Comparison of ENCODE assay signal across 10 mouse cellular contexts in the genomic region with DNA sequence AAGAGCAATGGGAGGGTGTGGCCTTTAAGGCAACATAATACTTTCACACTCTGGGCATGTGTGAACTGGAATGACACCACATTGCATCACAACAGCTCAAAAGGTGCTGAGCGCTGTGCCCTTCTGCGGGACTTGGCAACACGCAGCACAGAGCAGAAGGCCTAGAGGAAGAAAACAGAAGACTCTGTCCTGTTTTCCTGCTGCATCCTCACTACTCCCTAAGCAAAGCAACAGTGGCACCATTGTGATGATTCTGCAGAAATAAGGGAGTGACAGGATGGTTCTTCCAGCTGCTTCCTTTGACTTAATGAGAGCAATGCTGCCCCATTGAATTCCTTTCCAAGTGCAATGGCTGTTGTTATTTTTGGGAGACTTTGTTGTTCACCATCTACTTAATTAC.
DNase-seq lines count a peak whose midpoint lies in the region; ATAC-seq and TF ChIP-seq lines count a peak whose summit lies in the region.
"Had no signal": no experiment of that assay in that cellular context is flagged by ENCODE, and none has a peak within 500 bp of the region (broad histone marks: within the 10 kb centered on the region; RNA-seq: fewer than 3 reads in every experiment).

No protein-coding gene starts in this region.

- 81% methylated on average over 3 of the region's 3 CpGs for WGBS in forebrain, embryonic 15.5 days
- WGBS in forebrain, embryonic 12.5 days: 91% methylated on average over 3 of the region's 3 CpGs
- 75% methylated on average over 3 of the region's 3 CpGs for WGBS in liver, embryonic 16.5 days (ENCODE audit: insufficient replicate concordance)
- 77% methylated on average over 3 of the region's 3 CpGs for WGBS in liver, postnatal 0 days (ENCODE audit: insufficient replicate concordance)
- 42% methylated on average over 3 of the region's 3 CpGs for WGBS in heart, adult 2 months
- WGBS in hindbrain, embryonic 14.5 days: 70% methylated on average over 3 of the region's 3 CpGs

- no peak for TF ChIP-seq EP300 in liver, postnatal 0 days (IDR thresholded peaks at IDR 0.05; ENCODE audit: low read depth)
- TF ChIP-seq EP300 in heart, adult 2 months (IDR thresholded peaks at IDR 0.05; ENCODE audit: insufficient read depth, low read depth, low read length): no peak; the same call in 1 of the 2 replicates

- H3K4me1 ChIP-seq in forebrain, embryonic 15.5 days: 0 out of 2 replicates have a peak, but pooled peaks cover 2% of the 10 kb centered on the region
- no peaks in the 10 kb centered on the region; the same call in 1 of the 2 replicates for H3K4me1 ChIP-seq in forebrain, embryonic 12.5 days
- H3K4me1 ChIP-seq in liver, embryonic 16.5 days (ENCODE audit: control insufficient read depth, low read depth, low read length): no peaks in the 10 kb centered on the region
- H3K4me1 ChIP-seq in liver, postnatal 0 days (ENCODE audit: insufficient read depth): no peaks in the 10 kb centered on the region
- peaks cover 11% of the 10 kb centered on the region for H3K4me1 ChIP-seq in heart, adult 2 months (ENCODE audit: control insufficient read depth, insufficient read depth, low read length)
- H3K4me1 ChIP-seq in hindbrain, embryonic 14.5 days (replicated peaks; ENCODE audit: control insufficient read depth, insufficient read depth, low read length): no peaks in the 10 kb centered on the region

- H3K9me3 ChIP-seq in forebrain, embryonic 15.5 days: no peaks in the 10 kb centered on the region
- H3K9me3 ChIP-seq in forebrain, embryonic 12.5 days: no peaks in the 10 kb centered on the region
- H3K9me3 ChIP-seq in liver, embryonic 16.5 days (replicated peaks; ENCODE audit: control insufficient read depth, low read length): no peaks in the 10 kb centered on the region
- no peaks in the 10 kb centered on the region for H3K9me3 ChIP-seq in liver, postnatal 0 days (ENCODE audit: low read length)
- H3K9me3 ChIP-seq in hindbrain, embryonic 14.5 days (ENCODE audit: control insufficient read depth, low read length): no peaks in the 10 kb centered on the region

- H3K27ac ChIP-seq in forebrain, embryonic 15.5 days (replicated peaks): no peak overlapping the region
- no peak overlapping the region for H3K27ac ChIP-seq in forebrain, embryonic 12.5 days
- no peak overlapping the region for H3K27ac ChIP-seq in liver, embryonic 16.5 days (ENCODE audit: low read length)
- no peak overlapping the region for H3K27ac ChIP-seq in liver, postnatal 0 days (ENCODE audit: low read depth)
- H3K27ac ChIP-seq in heart, adult 2 months: peak overlapping the region; percentile 73
- H3K27ac ChIP-seq in hindbrain, embryonic 14.5 days: no peak overlapping the region

- no peaks in the 10 kb centered on the region for H3K36me3 ChIP-seq in forebrain, embryonic 15.5 days
- H3K36me3 ChIP-seq in forebrain, embryonic 12.5 days (replicated peaks): no peaks in the 10 kb centered on the region
- H3K36me3 ChIP-seq in liver, embryonic 16.5 days (ENCODE audit: control insufficient read depth, insufficient read depth): no peaks in the 10 kb centered on the region
- H3K36me3 ChIP-seq in liver, postnatal 0 days (replicated peaks; ENCODE audit: insufficient read depth, low read length): no peaks in the 10 kb centered on the region
- peaks cover 7% of the 10 kb centered on the region for H3K36me3 ChIP-seq in heart, adult 2 months (ENCODE audit: control insufficient read depth, insufficient read depth, low read length)
- H3K36me3 ChIP-seq in hindbrain, embryonic 14.5 days (replicated peaks; ENCODE audit: control insufficient read depth, insufficient read depth): no peaks in the 10 kb centered on the region

- H3K9ac ChIP-seq in forebrain, embryonic 15.5 days (replicated peaks): no peak overlapping the region
- no peak overlapping the region for H3K9ac ChIP-seq in forebrain, embryonic 12.5 days
- H3K9ac ChIP-seq in liver, embryonic 16.5 days (ENCODE audit: low read depth, low read length): no peak overlapping the region
- H3K9ac ChIP-seq in liver, postnatal 0 days (replicated peaks): no peak overlapping the region
- no peak overlapping the region for H3K9ac ChIP-seq in heart, adult 2 months (ENCODE audit: low read depth, low read length)
- H3K9ac ChIP-seq in hindbrain, embryonic 14.5 days: no peak overlapping the region

- no peak for DNase-seq in liver, postnatal 0 days
- peak; percentile 48 to 50 for DNase-seq in heart, adult 2 months
- peak; percentile 25 to 62 for DNase-seq in lung, postnatal 4 days
- no peak for DNase-seq in left cerebral cortex, adult 18-20 months (ENCODE audit: low spot score in 2 of 2)
- no peak for DNase-seq in hindbrain, embryonic 14.5 days (ENCODE audit: low spot score)
- DNase-seq: cerebellum, adult 11-12 months; left cerebral cortex, postnatal 4 days had no signal

- H3K79me2 ChIP-seq in heart, adult 2 months (replicated peaks; ENCODE audit: control insufficient read depth, insufficient read depth, low read length): no peaks in the 10 kb centered on the region

- H3K27me3 ChIP-seq in forebrain, embryonic 15.5 days: no peaks in the 10 kb centered on the region
- H3K27me3 ChIP-seq in forebrain, embryonic 12.5 days: no peaks in the 10 kb centered on the region
- no peaks in the 10 kb centered on the region for H3K27me3 ChIP-seq in liver, embryonic 16.5 days (ENCODE audit: control insufficient read depth, insufficient read depth, low read depth, low read length)
- no peaks in the 10 kb centered on the region for H3K27me3 ChIP-seq in liver, postnatal 0 days (ENCODE audit: insufficient read depth, low read length)
- no peaks in the 10 kb centered on the region for H3K27me3 ChIP-seq in heart, adult 2 months (ENCODE audit: control insufficient read depth, insufficient read depth, low read length)
- H3K27me3 ChIP-seq in hindbrain, embryonic 14.5 days (ENCODE audit: control insufficient read depth, insufficient read depth, low read length): no peaks in the 10 kb centered on the region

- TF ChIP-seq CTCF in liver, postnatal 0 days (IDR thresholded peaks at IDR 0.05; ENCODE audit: low read depth): no peak
- TF ChIP-seq CTCF in heart, adult 2 months (IDR thresholded peaks at IDR 0.05): no peak

- peak; percentile 46 for ATAC-seq in forebrain, embryonic 15.5 days (replicated peaks)
- no peak for ATAC-seq in forebrain, embryonic 12.5 days (ENCODE audit: low FRiP score)
- ATAC-seq in liver, embryonic 16.5 days (ENCODE audit: low read depth): 0 out of 2 replicates have a peak, but pooled peaks have one; percentile 19
- no peak for ATAC-seq in liver, postnatal 0 days
- no peak for ATAC-seq in hindbrain, embryonic 14.5 days (ENCODE audit: low FRiP score)

- intact Hi-C loops in heart, adult 2 months (cut with DNase I): loop anchor here (1.0 to 5.0 kb wide), 3 partner anchors 37 to 118 kb away; no protein-coding TSS in a partner anchor

- no peak overlapping the region for H3K4me3 ChIP-seq in forebrain, embryonic 15.5 days
- H3K4me3 ChIP-seq in forebrain, embryonic 12.5 days (replicated peaks): no peak overlapping the region
- no peak overlapping the region for H3K4me3 ChIP-seq in liver, embryonic 16.5 days (ENCODE audit: low read depth, low read length)
- no peak overlapping the region for H3K4me3 ChIP-seq in liver, postnatal 0 days (ENCODE audit: low read depth, low read length)
- H3K4me3 ChIP-seq in heart, adult 2 months: no peak overlapping the region
- H3K4me3 ChIP-seq in hindbrain, embryonic 14.5 days (replicated peaks; ENCODE audit: low read length): no peak overlapping the region

- H3K4me2 ChIP-seq in forebrain, embryonic 15.5 days (replicated peaks): no peak overlapping the region
- H3K4me2 ChIP-seq in forebrain, embryonic 12.5 days: no peak overlapping the region
- no peak overlapping the region for H3K4me2 ChIP-seq in liver, embryonic 16.5 days (ENCODE audit: low read depth, low read length)
- H3K4me2 ChIP-seq in liver, postnatal 0 days (ENCODE audit: low read depth, low read length): no peak overlapping the region
- no peak overlapping the region for H3K4me2 ChIP-seq in hindbrain, embryonic 14.5 days (replicated peaks)

- no peak for TF ChIP-seq POLR2A in heart, adult 2 months (IDR thresholded peaks at IDR 0.05; ENCODE audit: insufficient read depth, low read depth, low read length)

Comparison
In these comparisons a context has a peak if more than half of its experiments do, and no peak if none do; other contexts are left out.
1. ATAC-seq: peak in forebrain, embryonic 15.5 days (single experiment) and liver, embryonic 16.5 days (single experiment); none in forebrain, embryonic 12.5 days (single experiment), liver, postnatal 0 days (single experiment) and hindbrain, embryonic 14.5 days (single experiment).
2. DNase-seq: peak in heart, adult 2 months (2 of 2) and lung, postnatal 4 days (2 of 2); none in liver, postnatal 0 days (single experiment), left cerebral cortex, adult 18-20 months (0 of 2) and hindbrain, embryonic 14.5 days (single experiment).